Mouse (Mus musculus) limb, embryonic 10.5 days (tissue): ENCODE measurements around the gene Arid5a. TPM values are rescaled to one million over a fixed set of nuclear protein-coding genes. Genes with fewer than 3 reads are reported as not detected.

Source experiments
- DNase-seq: peaks from one replicate; pipeline ENCODE4 v3.0.0-alpha.2; 2017; ENCODE audit warnings: low spot score
- H3K27ac ChIP-seq: fragments of 300-500 bp; sonication (generic); 2 replicates; pipeline ENCODE4 v1.5.1; 2016; ENCODE audit warnings: mild to moderate bottlenecking
- H3K27me3 ChIP-seq: fragments of 300-500 bp; sonication (generic); 2 replicates; pipeline ENCODE4 v1.6.1; 2016; ENCODE audit warnings: low read depth, mild to moderate bottlenecking; ENCODE audit not compliant: poor library complexity, severe bottlenecking
- H3K36me3 ChIP-seq: fragments of 300-500 bp; sonication (generic); 2 replicates; pipeline ENCODE4 v1.6.1; 2016; ENCODE audit warnings: mild to moderate bottlenecking, moderate library complexity
- H3K4me1 ChIP-seq: fragments of 300-500 bp; sonication (generic); 2 replicates; pipeline ENCODE4 v1.6.1; 2016
- H3K4me3 ChIP-seq: fragments of 300-500 bp; sonication (generic); 2 replicates; pipeline ENCODE4 v1.5.1; 2016; ENCODE audit warnings: mild to moderate bottlenecking, moderate library complexity
- H3K9me3 ChIP-seq: fragments of 300-500 bp; sonication (generic); replicated peaks from 2 replicates; pipeline ENCODE4 v1.6.1; 2016; ENCODE audit warnings: mild to moderate bottlenecking
- WGBS: fragments of 180-500 bp; shearing (Covaris S2); methylation state at CpG from one replicate; pipeline ENCODE4 v1.1.7; 2016; 5-methylcytosine and 5-hydroxymethylcytosine counted together
- polyA plus RNA-seq: library from polyadenylated mRNA; unstranded; fragments of >200 nt; fragmentation: Nextera tagmentation; extraction: Ambion mirVana; gene quantifications from 2 replicates; pipeline ENCODE4 v1.2.1, GENCODE M21; 2016

Gene Arid5a
- 2.8 and 4.2 TPM in 2 replicates for polyA plus RNA-seq

GRCm38 (mm10) chr1:36307495-36308280 lies at the start of gene Arid5a:
TSS of gene Arid5a (plus strand) at chr1:36307733.
- peaks cover 24% of the 10 kb centered on the region for H3K4me1 ChIP-seq
- no peaks in the 10 kb centered on the region for H3K36me3 ChIP-seq
- H3K27me3 ChIP-seq = peaks cover 43% of the 10 kb centered on the region
- H3K4me3 ChIP-seq = peak within 1 kb of the TSS; percentile 68
- H3K9me3 ChIP-seq = no peaks in the 10 kb centered on the region
- 2% methylated on average over 65 of the region's 65 CpGs for WGBS
- DNase-seq = peak; percentile 96
- H3K27ac ChIP-seq = peak within 1 kb of the TSS; percentile 42; the same call in 1 of the 2 replicates

GRCm38 (mm10) chr1:36258631-36259030 lies 48.9 kb upstream of the Arid5a start:
- Histone ChIP-seq H3K27me3 (peaks cover 28% of the 10 kb centered on the region), H3K4me1 (peaks cover 15% of the 10 kb centered on the region), H3K36me3 (no peaks in the 10 kb centered on the region), H3K9me3 (no peaks in the 10 kb centered on the region), H3K27ac (no peak overlapping the region), H3K4me3 (no peak overlapping the region)
- DNase-seq = no peak
- WGBS = 58% methylated on average over 2 of the region's 2 CpGs

- H3K9me3 ChIP-seq = no peaks in the 10 kb centered on the region
- H3K36me3 ChIP-seq = no peaks in the 10 kb centered on the region
- H3K27me3 ChIP-seq = peaks cover 21% of the 10 kb centered on the region
- H3K27ac ChIP-seq = no peak overlapping the region
- WGBS = 96% methylated on average over 2 of the region's 2 CpGs
- no peak overlapping the region for H3K4me3 ChIP-seq
- peaks cover 15% of the 10 kb centered on the region for H3K4me1 ChIP-seq
- no peak for DNase-seq
Observed at GRCm38 (mm10) chr1:36259281-36259680, 48.3 kb upstream of the Arid5a start.

GRCm38 (mm10) chr1:36260418-36260817 lies 47.1 kb upstream of the Arid5a start:
- no peaks in the 10 kb centered on the region for H3K9me3 ChIP-seq
- no peak overlapping the region for H3K4me3 ChIP-seq
- WGBS = 100% methylated on average over 1 of the region's 1 CpGs
- no peaks in the 10 kb centered on the region for H3K36me3 ChIP-seq
- H3K27me3 ChIP-seq = peaks cover 10% of the 10 kb centered on the region
- peaks cover 5% of the 10 kb centered on the region; the same call in 1 of the 2 replicates for H3K4me1 ChIP-seq
- no peak for DNase-seq
- H3K27ac ChIP-seq = no peak overlapping the region

GRCm38 (mm10) chr1:36261708-36262504 lies 45.6 kb upstream of the Arid5a start:
- Histone ChIP-seq H3K4me1 (no peaks in the 10 kb centered on the region), H3K36me3 (no peaks in the 10 kb centered on the region), H3K9me3 (no peaks in the 10 kb centered on the region), H3K27ac (no peak overlapping the region), H3K4me3 (no peak overlapping the region), H3K27me3 (no peaks in the 10 kb centered on the region)
- WGBS = 84% methylated on average over 19 of the region's 19 CpGs
- DNase-seq = no peak

- Histone ChIP-seq H3K4me3 (no peak overlapping the region), H3K4me1 (peaks cover under 1% of the 10 kb centered on the region; the same call in 1 of the 2 replicates), H3K27ac (no peak overlapping the region), H3K27me3 (peaks cover 12% of the 10 kb centered on the region), H3K36me3 (no peaks in the 10 kb centered on the region), H3K9me3 (no peaks in the 10 kb centered on the region)
- WGBS = 80% methylated on average over 13 of the region's 13 CpGs
- DNase-seq = no peak
Observed at GRCm38 (mm10) chr1:36263833-36264488, 43.6 kb upstream of the Arid5a start.

GRCm38 (mm10) chr1:36266293-36266692 lies 41.2 kb upstream of the Arid5a start:
- Histone ChIP-seq H3K27ac (no peak overlapping the region), H3K4me3 (no peak overlapping the region), H3K9me3 (no peaks in the 10 kb centered on the region), H3K27me3 (peaks cover 36% of the 10 kb centered on the region), H3K4me1 (peaks cover 21% of the 10 kb centered on the region), H3K36me3 (no peaks in the 10 kb centered on the region)
- 86% methylated on average over 6 of the region's 6 CpGs for WGBS
- DNase-seq = no peak

- DNase-seq = no peak
- no peaks in the 10 kb centered on the region for H3K36me3 ChIP-seq
- H3K27ac ChIP-seq = no peak overlapping the region
- 98% methylated on average over 3 of the region's 3 CpGs for WGBS
- peaks cover 38% of the 10 kb centered on the region for H3K27me3 ChIP-seq
- no peaks in the 10 kb centered on the region for H3K9me3 ChIP-seq
- no peak overlapping the region for H3K4me3 ChIP-seq
- H3K4me1 ChIP-seq = peaks cover 30% of the 10 kb centered on the region
Observed at GRCm38 (mm10) chr1:36267595-36267994, 39.9 kb upstream of the Arid5a start.

- H3K36me3 ChIP-seq = no peaks in the 10 kb centered on the region
- 33% methylated on average over 54 of the region's 54 CpGs for whole genome bisulfite sequencing
- peaks cover 41% of the 10 kb centered on the region for H3K4me1 ChIP-seq
- peak overlapping the region; percentile 27 for H3K4me3 ChIP-seq
- peaks cover 38% of the 10 kb centered on the region for H3K27me3 ChIP-seq
- H3K27ac ChIP-seq = no peak overlapping the region
- H3K9me3 ChIP-seq = no peaks in the 10 kb centered on the region
- DNase-seq = no peak
Observed at GRCm38 (mm10) chr1:36269121-36269795, 38.3 kb upstream of the Arid5a start.

- WGBS = 57% methylated on average over 3 of the region's 3 CpGs
- H3K27me3 ChIP-seq = peaks cover 38% of the 10 kb centered on the region
- H3K9me3 ChIP-seq = no peaks in the 10 kb centered on the region
- no peak overlapping the region for H3K4me3 ChIP-seq
- H3K4me1 ChIP-seq = peaks cover 41% of the 10 kb centered on the region
- DNase-seq = no peak
- no peaks in the 10 kb centered on the region for H3K36me3 ChIP-seq
- peak overlapping the region; percentile 10; the same call in 1 of the 2 replicates for H3K27ac ChIP-seq
Observed at GRCm38 (mm10) chr1:36270666-36271065, 36.9 kb upstream of the Arid5a start.

GRCm38 (mm10) chr1:36271516-36272230 lies 35.9 kb upstream of the Arid5a start:
- no peaks in the 10 kb centered on the region for H3K9me3 ChIP-seq
- no peaks in the 10 kb centered on the region for H3K36me3 ChIP-seq
- WGBS = 83% methylated on average over 8 of the region's 8 CpGs
- peaks cover 41% of the 10 kb centered on the region for H3K4me1 ChIP-seq
- H3K27me3 ChIP-seq = peaks cover 38% of the 10 kb centered on the region
- DNase-seq = no peak
- H3K4me3 ChIP-seq = no peak overlapping the region
- H3K27ac ChIP-seq = peak overlapping the region; percentile 28

GRCm38 (mm10) chr1:36272546-36272945 lies 35.0 kb upstream of the Arid5a start:
- H3K36me3 ChIP-seq = no peaks in the 10 kb centered on the region
- WGBS = 84% methylated on average over 5 of the region's 5 CpGs
- DNase-seq = no peak
- no peaks in the 10 kb centered on the region for H3K9me3 ChIP-seq
- H3K4me1 ChIP-seq = peaks cover 41% of the 10 kb centered on the region
- peak overlapping the region; percentile 28; the same call in 1 of the 2 replicates for H3K27ac ChIP-seq
- H3K4me3 ChIP-seq = no peak overlapping the region
- peaks cover 38% of the 10 kb centered on the region for H3K27me3 ChIP-seq
